Mouse (Mus musculus): ENCODE measurements around the gene Gm13275. TPM values are rescaled to one million over a fixed set of nuclear protein-coding genes. Genes with fewer than 3 reads are reported as not detected.
"Not testable (repeated sequence)": the region's sequence is repeated elsewhere in the genome, so short reads cannot be mapped to it uniquely, and the experiment has no call there.

The Gm13275 gene
- polyA plus RNA-seq, 1 experiment from 2014 or later, result not detected

- ATAC-seq; H3K4me1 ChIP-seq (ENCODE audit: insufficient read depth, low read depth, low read length); H3K4me3 ChIP-seq (ENCODE audit: low read depth, low read length); H3K9ac ChIP-seq (replicated peaks; ENCODE audit: low read depth); H3K27me3 ChIP-seq (replicated peaks; ENCODE audit: insufficient read depth, low read length); H3K36me3 ChIP-seq (ENCODE audit: insufficient read depth, low read length); H3K4me2 ChIP-seq (replicated peaks; ENCODE audit: low read depth, low read length); H3K9me3 ChIP-seq (ENCODE audit: low read length); H3K27ac ChIP-seq (ENCODE audit: low read length); DNase-seq (ENCODE audit: low spot score): not testable (repeated sequence)
- peak; percentile 43 for TF ChIP-seq CTCF (IDR thresholded peaks at IDR 0.05)
- WGBS, result no CpG with 5 or more reads among the region's 34 CpGs
Observed at GRCm38 (mm10) chr4:88805761-88806160, 11.5 kb downstream of the Gm13275 start.

GRCm38 (mm10) chr4:88815928-88816327, 21.6 kb downstream of the Gm13275 start, which contains the start of gene Ifna7:
Ifna7 (plus strand) TSS chr4:88816228.
- Histone ChIP-seq H3K9me3 (ENCODE audit: low read length) (no peaks in the 10 kb centered on the region), H3K27me3 (replicated peaks; ENCODE audit: insufficient read depth, low read length) (no peaks in the 10 kb centered on the region), H3K9ac (replicated peaks; ENCODE audit: low read depth) (no peak within 1 kb of the TSS), H3K4me1 (ENCODE audit: insufficient read depth, low read depth, low read length) (no peaks in the 10 kb centered on the region), H3K4me3 (ENCODE audit: low read depth, low read length) (no peak within 1 kb of the TSS), H3K36me3 (ENCODE audit: insufficient read depth, low read length) (no peaks in the 10 kb centered on the region), H3K4me2 (replicated peaks; ENCODE audit: low read depth, low read length) (no peak within 1 kb of the TSS), H3K27ac (ENCODE audit: low read length) (no peak within 1 kb of the TSS)
- TF ChIP-seq EP300 (IDR thresholded peaks at IDR 0.05) (no peak), CTCF (IDR thresholded peaks at IDR 0.05) (no peak)
- DNase-seq (ENCODE audit: low spot score) (no peak), ATAC-seq (no peak)
- 43% methylated on average over 3 of the region's 3 CpGs for WGBS

DNA sequence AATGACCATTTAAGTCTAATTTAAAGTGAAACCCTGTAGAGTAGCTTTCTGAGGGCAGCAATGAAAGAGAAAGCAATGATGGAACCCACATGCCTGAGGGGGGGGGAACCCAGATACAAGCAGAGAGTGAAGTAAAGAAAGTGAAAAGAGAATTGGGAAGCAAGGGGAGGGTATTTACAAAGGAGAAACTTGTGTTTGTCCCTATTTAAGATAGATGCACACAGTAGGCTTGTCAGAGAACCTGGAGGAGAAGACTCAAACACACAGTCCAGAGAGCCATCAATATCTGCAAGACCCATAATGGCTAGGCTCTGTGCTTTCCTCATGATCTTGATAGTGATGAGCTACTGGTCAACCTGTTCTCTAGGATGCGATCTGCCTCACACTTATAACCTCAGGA, 25.4 kb downstream of the Gm13275 start, which contains the start of gene Ifna11:
Gene Ifna11, plus strand, starts transcription at position 301 of the 400 bp plus-strand sequence.
- ATAC-seq, result no peak
- no peaks in the 10 kb centered on the region for H3K9me3 ChIP-seq (ENCODE audit: low read length)
- H3K36me3 ChIP-seq (ENCODE audit: insufficient read depth, low read length), result no peaks in the 10 kb centered on the region
- whole genome bisulfite sequencing, result 81% methylated on average over 1 of the region's 1 CpGs
- H3K4me3 ChIP-seq (ENCODE audit: low read depth, low read length), result no peak within 1 kb of the TSS
- H3K27ac ChIP-seq (ENCODE audit: low read length), result no peak within 1 kb of the TSS
- H3K9ac ChIP-seq (replicated peaks; ENCODE audit: low read depth), result no peak within 1 kb of the TSS
- TF ChIP-seq CTCF (IDR thresholded peaks at IDR 0.05) (no peak), EP300 (IDR thresholded peaks at IDR 0.05) (no peak)
- no peak for DNase-seq (ENCODE audit: low spot score)
- H3K27me3 ChIP-seq (replicated peaks; ENCODE audit: insufficient read depth, low read length), result no peaks in the 10 kb centered on the region
- no peak within 1 kb of the TSS for H3K4me2 ChIP-seq (replicated peaks; ENCODE audit: low read depth, low read length)
- no peaks in the 10 kb centered on the region for H3K4me1 ChIP-seq (ENCODE audit: insufficient read depth, low read depth, low read length)

GRCm38 (mm10) chr4:88822995-88823394, 28.7 kb downstream of the Gm13275 start:
- H3K36me3 ChIP-seq (ENCODE audit: insufficient read depth, low read length), result no peaks in the 10 kb centered on the region
- H3K4me2 ChIP-seq (replicated peaks; ENCODE audit: low read depth, low read length), result no peak overlapping the region
- no peaks in the 10 kb centered on the region for H3K27me3 ChIP-seq (replicated peaks; ENCODE audit: insufficient read depth, low read length)
- ATAC-seq (no peak), DNase-seq (ENCODE audit: low spot score) (peak; percentile 31)
- TF ChIP-seq EP300 (IDR thresholded peaks at IDR 0.05), result no peak
- TF ChIP-seq CTCF (IDR thresholded peaks at IDR 0.05), result peak; percentile 61
- no peak overlapping the region for H3K27ac ChIP-seq (ENCODE audit: low read length)
- H3K9ac ChIP-seq (replicated peaks; ENCODE audit: low read depth), result no peak overlapping the region
- 21% methylated on average over 4 of the region's 4 CpGs for WGBS
- no peak overlapping the region for H3K4me3 ChIP-seq (ENCODE audit: low read depth, low read length)
- H3K9me3 ChIP-seq (ENCODE audit: low read length), result no peaks in the 10 kb centered on the region
- H3K4me1 ChIP-seq (ENCODE audit: insufficient read depth, low read depth, low read length), result no peaks in the 10 kb centered on the region

GRCm38 (mm10) chr4:88827116-88827515, 32.8 kb downstream of the Gm13275 start, which contains the start of gene Ifna6:
Ifna6 (plus strand) TSS chr4:88827416.
- H3K27ac ChIP-seq (ENCODE audit: low read length); DNase-seq (ENCODE audit: low spot score); H3K9ac ChIP-seq (replicated peaks; ENCODE audit: low read depth); H3K4me3 ChIP-seq (ENCODE audit: low read depth, low read length); H3K27me3 ChIP-seq (replicated peaks; ENCODE audit: insufficient read depth, low read length); ATAC-seq; H3K36me3 ChIP-seq (ENCODE audit: insufficient read depth, low read length); H3K4me1 ChIP-seq (ENCODE audit: insufficient read depth, low read depth, low read length); H3K4me2 ChIP-seq (replicated peaks; ENCODE audit: low read depth, low read length); H3K9me3 ChIP-seq (ENCODE audit: low read length): not testable (repeated sequence)

DNA sequence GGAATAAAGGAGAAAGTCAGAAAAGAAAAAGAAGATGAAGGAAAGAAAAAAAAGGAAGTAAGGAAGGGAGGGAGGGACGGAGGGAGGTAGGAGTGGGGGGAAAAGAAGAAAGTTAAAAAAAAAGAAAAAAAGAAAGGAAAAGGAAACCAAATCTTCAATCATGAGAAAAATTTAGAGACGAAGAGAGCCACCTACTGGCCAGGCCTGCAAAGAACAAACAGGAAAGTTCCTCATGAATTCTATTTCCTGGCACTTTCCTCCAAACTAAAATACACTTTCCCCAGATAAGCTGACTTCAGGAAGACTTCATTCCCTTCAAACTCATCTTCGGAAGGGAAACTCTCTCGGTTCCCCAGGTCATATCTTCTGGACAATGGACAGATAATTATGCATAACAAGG, 36.2 kb downstream of the Gm13275 start:
- DNase-seq (ENCODE audit: low spot score), result peak; percentile 55
- Histone ChIP-seq H3K36me3 (ENCODE audit: insufficient read depth, low read length) (no peaks in the 10 kb centered on the region), H3K9me3 (ENCODE audit: low read length) (no peaks in the 10 kb centered on the region), H3K4me1 (ENCODE audit: insufficient read depth, low read depth, low read length) (no peaks in the 10 kb centered on the region), H3K4me3 (ENCODE audit: low read depth, low read length) (no peak overlapping the region), H3K27ac (ENCODE audit: low read length) (no peak overlapping the region), H3K4me2 (replicated peaks; ENCODE audit: low read depth, low read length) (no peak overlapping the region), H3K9ac (replicated peaks; ENCODE audit: low read depth) (no peak overlapping the region), H3K27me3 (replicated peaks; ENCODE audit: insufficient read depth, low read length) (no peaks in the 10 kb centered on the region)
- WGBS, result 22% methylated on average over 4 of the region's 4 CpGs
- TF ChIP-seq CTCF (IDR thresholded peaks at IDR 0.05) (peak; percentile 54), EP300 (IDR thresholded peaks at IDR 0.05) (no peak)
- no peak for ATAC-seq

DNA sequence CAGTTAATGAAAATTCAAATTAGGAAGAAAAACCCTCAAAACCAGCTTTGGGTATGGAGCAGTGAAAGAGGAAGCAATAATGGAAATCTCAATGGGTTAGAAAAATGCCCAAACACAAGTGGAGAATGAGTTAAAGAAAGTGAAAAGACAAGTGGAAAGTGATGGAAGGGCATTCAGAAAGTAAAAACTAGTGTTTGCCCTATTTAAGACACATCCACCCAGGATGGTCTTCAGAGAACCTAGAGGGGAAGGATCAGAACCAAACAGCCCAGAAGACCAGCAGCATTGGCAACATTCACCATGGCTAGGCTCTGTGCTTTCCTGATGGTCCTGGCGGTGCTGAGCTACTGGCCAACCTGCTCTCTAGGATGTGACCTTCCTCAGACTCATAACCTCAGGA, 40.9 kb downstream of the Gm13275 start, which contains the start of gene Ifna5:
Gene Ifna5, plus strand, starts transcription at position 301 of the 400 bp plus-strand sequence.
- H3K4me2 ChIP-seq (replicated peaks; ENCODE audit: low read depth, low read length); H3K9ac ChIP-seq (replicated peaks; ENCODE audit: low read depth); H3K9me3 ChIP-seq (ENCODE audit: low read length); ATAC-seq; DNase-seq (ENCODE audit: low spot score); H3K4me3 ChIP-seq (ENCODE audit: low read depth, low read length); H3K27ac ChIP-seq (ENCODE audit: low read length); H3K27me3 ChIP-seq (replicated peaks; ENCODE audit: insufficient read depth, low read length); H3K36me3 ChIP-seq (ENCODE audit: insufficient read depth, low read length); H3K4me1 ChIP-seq (ENCODE audit: insufficient read depth, low read depth, low read length): not testable (repeated sequence)
- WGBS, result 58% methylated on average over 1 of the region's 1 CpGs
